Mouse (Mus musculus) erythroblast, embryonic 14.5 days (primary cell): ENCODE data around the gene Klhl32.

Source experiments
- GATA1 ChIP-seq: IDR thresholded peaks from 2 replicates; pipeline ENCODE4 v1.6.1; 2012; ENCODE audit warnings: low read length, inconsistent platforms, mixed read lengths
- TAL1 ChIP-seq: IDR thresholded peaks from 3 replicates; pipeline ENCODE4 v1.6.1; 2012; ENCODE audit warnings: low read length, inconsistent platforms, mixed read lengths

- TF ChIP-seq GATA1 (no peak), TAL1 (no peak)
Observed at GRCm38 (mm10) chr4:24625951-24626584, 224.9 kb downstream of the Klhl32 start.
